Mouse (Mus musculus) ES-E14 (cell line): ENCODE results near the gene Rfpl4b.
A peak's percentile ranks its signal among the peaks of the same experiment; 100 is the strongest.

Experiments used
- CHD2 ChIP-seq: IDR thresholded peaks from 2 replicates; pipeline ENCODE4 v1.6.1; 2014; ENCODE audit warnings: mild to moderate bottlenecking, low read depth, low read length, inconsistent platforms
- HCFC1 ChIP-seq: IDR thresholded peaks from 2 replicates; pipeline ENCODE4 v1.6.1; 2012; ENCODE audit warnings: low read length, inconsistent platforms, borderline replicate concordance; ENCODE audit not compliant: insufficient read depth
- ZC3H11A ChIP-seq: IDR thresholded peaks from 2 replicates; pipeline ENCODE4 v1.6.1; 2012; ENCODE audit warnings: low read depth, mild to moderate bottlenecking, inconsistent platforms, low read length, borderline replicate concordance
- ZNF384 ChIP-seq: IDR thresholded peaks from 2 replicates; pipeline ENCODE4 v1.6.1; 2012; ENCODE audit warnings: low read depth, low read length, inconsistent platforms

GRCm38 (mm10) chr10:38848884-38849499 lies 27.4 kb upstream of the Rfpl4b start:
- TF ChIP-seq ZNF384 (no peak), ZC3H11A (peak; percentile 65; the same call in 1 of the 2 replicates), CHD2 (no peak), HCFC1 (no peak)
